Comparison of ENCODE assay signal across 19 mouse cellular contexts in genomic region chr13:44506975-44507374, GRCm38 (mm10).
A peak's percentile ranks its signal among the peaks of the same experiment; 100 is the strongest.
DNase-seq lines count a peak whose midpoint lies in the region; ATAC-seq and TF ChIP-seq lines count a peak whose summit lies in the region.
"Had no signal": no experiment of that assay in that cellular context is flagged by ENCODE, and none has a peak within 500 bp of the region (broad histone marks: within the 10 kb centered on the region; RNA-seq: fewer than 3 reads in every experiment).

No protein-coding gene starts in this region.

- TF ChIP-seq EP300 in liver, postnatal 0 days (IDR thresholded peaks at IDR 0.05; ENCODE audit: low read depth) = no peak
- TF ChIP-seq EP300 in MEL (IDR thresholded peaks at IDR 0.05; ENCODE audit: low read depth in 1 of 2, low read length in 2 of 2) = peak in 1 of 2 experiments; percentile 14; a peak in 1 of 4 replicates

- no peak for TF ChIP-seq CTCF in liver, postnatal 0 days (IDR thresholded peaks at IDR 0.05; ENCODE audit: low read depth)
- no peak for TF ChIP-seq CTCF in MEL (IDR thresholded peaks at IDR 0.05 in 2 of 3, conservative IDR thresholded peaks at IDR 0.05 in 1 of 3; ENCODE audit: control insufficient read depth in 1 of 3, insufficient read depth in 1 of 3, low read depth in 2 of 3, low read length in 3 of 3, poor library complexity in 1 of 3, severe bottlenecking in 1 of 3)

- 0 out of 2 replicates have a peak, but pooled peaks have one; percentile 44 for ATAC-seq in liver, postnatal 0 days
- no peak for ATAC-seq in liver, embryonic 11.5 days (replicated peaks; ENCODE audit: low FRiP score)
- peak; percentile 96 for ATAC-seq in monocyte, adult 5-6 weeks (replicated peaks; ENCODE audit: insufficient number of reproducible peaks, low FRiP score, low TSS enrichment, poor library complexity, severe bottlenecking)
- no peak for ATAC-seq in forebrain, embryonic 15.5 days (replicated peaks)
- ATAC-seq: Patski had no signal

- WGBS in liver, postnatal 0 days (ENCODE audit: insufficient replicate concordance) = 21% methylated on average over 5 of the region's 5 CpGs
- WGBS in liver, embryonic 11.5 days = 39% methylated on average over 5 of the region's 5 CpGs
- 63% methylated on average over 5 of the region's 5 CpGs for WGBS in forebrain, embryonic 15.5 days

- no peaks in the 10 kb centered on the region for H3K79me2 ChIP-seq in MEL (ENCODE audit: control insufficient read depth, insufficient read depth, low read length, poor library complexity)

- no peaks in the 10 kb centered on the region for H3K36me3 ChIP-seq in liver, postnatal 0 days (replicated peaks; ENCODE audit: insufficient read depth, low read length)
- no peaks in the 10 kb centered on the region for H3K36me3 ChIP-seq in liver, embryonic 11.5 days (ENCODE audit: control insufficient read depth, insufficient read depth, low read length)
- H3K36me3 ChIP-seq in MEL (ENCODE audit: control insufficient read depth in 1 of 2, insufficient read depth in 2 of 2, low read length in 2 of 2) = peaks cover 0 to 10% of the 10 kb centered on the region in 2 experiments; a peak in 2 of 4 replicates
- H3K36me3 ChIP-seq in forebrain, embryonic 15.5 days = no peaks in the 10 kb centered on the region
- H3K36me3 ChIP-seq: embryonic facial prominence, embryonic 12.5 days; forebrain, embryonic 10.5 days; limb, embryonic 12.5 days had no signal

- peaks cover 18% of the 10 kb centered on the region for H3K4me1 ChIP-seq in liver, postnatal 0 days (ENCODE audit: insufficient read depth)
- H3K4me1 ChIP-seq in liver, embryonic 11.5 days (replicated peaks; ENCODE audit: control insufficient read depth, insufficient read depth, low read length) = peaks cover 12% of the 10 kb centered on the region
- peaks cover 15 to 25% of the 10 kb centered on the region in 2 experiments for H3K4me1 ChIP-seq in MEL (ENCODE audit: control insufficient read depth in 1 of 2, insufficient read depth in 2 of 2, low read length in 2 of 2)
- peaks cover under 1% of the 10 kb centered on the region for H3K4me1 ChIP-seq in forebrain, embryonic 15.5 days

- no peak overlapping the region for H3K9ac ChIP-seq in liver, postnatal 0 days (replicated peaks)
- H3K9ac ChIP-seq in liver, embryonic 11.5 days (ENCODE audit: low read depth, low read length) = no peak overlapping the region
- no peak overlapping the region; the same call in 1 of the 2 replicates for H3K9ac ChIP-seq in MEL (ENCODE audit: control insufficient read depth, low read depth, low read length, poor library complexity, severe bottlenecking)
- H3K9ac ChIP-seq in forebrain, embryonic 15.5 days (replicated peaks) = no peak overlapping the region
- H3K9ac ChIP-seq: embryonic facial prominence, embryonic 12.5 days; limb, embryonic 12.5 days had no signal

- TF ChIP-seq RAD21 in MEL (IDR thresholded peaks at IDR 0.05; ENCODE audit: low read depth, low read length) = no peak

- no peaks in the 10 kb centered on the region for H3K27me3 ChIP-seq in liver, postnatal 0 days (ENCODE audit: insufficient read depth, low read length)
- H3K27me3 ChIP-seq in liver, embryonic 11.5 days (replicated peaks; ENCODE audit: control insufficient read depth, insufficient read depth, low read length) = no peaks in the 10 kb centered on the region
- no peaks in the 10 kb centered on the region for H3K27me3 ChIP-seq in MEL (ENCODE audit: control insufficient read depth in 1 of 2, insufficient read depth in 2 of 2, low read length in 2 of 2)
- no peaks in the 10 kb centered on the region for H3K27me3 ChIP-seq in forebrain, embryonic 15.5 days
- H3K27me3 ChIP-seq: embryonic facial prominence, embryonic 12.5 days; Patski had no signal

- no peak for DNase-seq in liver, postnatal 0 days
- DNase-seq in liver, embryonic 11.5 days (ENCODE audit: low spot score) = no peak
- DNase-seq in MEL (ENCODE audit: low read depth, low spot score) = peak; percentile 58
- peak; percentile 35 for DNase-seq in lung, postnatal 10 days
- DNase-seq in spleen, postnatal 4 days (ENCODE audit: low spot score in 2 of 2) = no peak
- no peak for DNase-seq in cerebellum, postnatal 14 days
- DNase-seq: adrenal gland, adult 2 months; cerebellum, adult 9-11 months; kidney, adult 18-20 months; layer of hippocampus, adult 9-11 months; retina, postnatal 1 day; thymus, postnatal 14 days had no signal

- no peak overlapping the region for H3K27ac ChIP-seq in liver, postnatal 0 days (ENCODE audit: low read depth)
- H3K27ac ChIP-seq in liver, embryonic 11.5 days (ENCODE audit: low read depth, low read length) = no peak overlapping the region
- H3K27ac ChIP-seq in MEL (ENCODE audit: control insufficient read depth, low read depth, low read length) = peak overlapping the region; percentile 23; the same call in 1 of the 2 replicates
- no peak overlapping the region for H3K27ac ChIP-seq in forebrain, embryonic 15.5 days (replicated peaks)
- H3K27ac ChIP-seq: embryonic facial prominence, embryonic 12.5 days; limb, embryonic 12.5 days had no signal

- H3K4me3 ChIP-seq in liver, postnatal 0 days (ENCODE audit: low read depth, low read length) = no peak overlapping the region
- no peak overlapping the region for H3K4me3 ChIP-seq in liver, embryonic 11.5 days (ENCODE audit: low read depth, low read length)
- peak overlapping the region in 1 of 2 experiments; percentile 50; a peak in 2 of 4 replicates for H3K4me3 ChIP-seq in MEL (ENCODE audit: control insufficient read depth in 1 of 2, insufficient read depth in 1 of 2, low read depth in 2 of 2, low read length in 2 of 2)
- no peak overlapping the region for H3K4me3 ChIP-seq in forebrain, embryonic 15.5 days
- H3K4me3 ChIP-seq: embryonic facial prominence, embryonic 12.5 days; forebrain, embryonic 10.5 days; limb, embryonic 12.5 days had no signal

- no peak for TF ChIP-seq POLR2A in MEL (IDR thresholded peaks at IDR 0.05; ENCODE audit: control insufficient read depth in 1 of 2, insufficient read depth in 1 of 2, low read depth in 1 of 2, low read length in 2 of 2, poor library complexity in 1 of 2)

- no peaks in the 10 kb centered on the region for H3K9me3 ChIP-seq in liver, postnatal 0 days (ENCODE audit: low read length)
- no peaks in the 10 kb centered on the region for H3K9me3 ChIP-seq in liver, embryonic 11.5 days (ENCODE audit: control insufficient read depth, low read length)
- no peaks in the 10 kb centered on the region for H3K9me3 ChIP-seq in MEL (replicated peaks; ENCODE audit: insufficient read depth, low read length)
- H3K9me3 ChIP-seq in forebrain, embryonic 15.5 days = no peaks in the 10 kb centered on the region
- H3K9me3 ChIP-seq: embryonic facial prominence, embryonic 12.5 days; forebrain, embryonic 10.5 days; limb, embryonic 12.5 days had no signal

- H3K4me2 ChIP-seq in liver, postnatal 0 days (ENCODE audit: low read depth, low read length) = no peak overlapping the region
- H3K4me2 ChIP-seq in liver, embryonic 11.5 days = no peak overlapping the region
- no peak overlapping the region for H3K4me2 ChIP-seq in forebrain, embryonic 15.5 days (replicated peaks)
- H3K4me2 ChIP-seq: embryonic facial prominence, embryonic 12.5 days; heart, embryonic 11.5 days; limb, embryonic 12.5 days had no signal

TF ChIP-seq in MEL, 35 proteins besides CTCF, POLR2A, EP300 and RAD21:
- TF ChIP-seq ETS1 (IDR thresholded peaks at IDR 0.05; ENCODE audit: low read depth, low read length) (0 out of 2 replicates have a peak, but pooled peaks have one; percentile 35), ZNF384 (IDR thresholded peaks at IDR 0.05; ENCODE audit: low read depth, low read length) (peak; percentile 40; the same call in 1 of the 2 replicates), E2F4 (IDR thresholded peaks at IDR 0.05; ENCODE audit: borderline replicate concordance, low read depth, low read length) (no peak)
TF ChIP-seq in MEL: peak in this region for 2.

Comparison
In these comparisons a context has a peak if more than half of its experiments do, and no peak if none do; other contexts are left out.
1. ATAC-seq: peak in liver, postnatal 0 days (single experiment) and monocyte, adult 5-6 weeks (single experiment); none in liver, embryonic 11.5 days (single experiment) and forebrain, embryonic 15.5 days (single experiment).
2. DNase-seq: peak in MEL (single experiment) and lung, postnatal 10 days (single experiment); none in liver, postnatal 0 days (single experiment), liver, embryonic 11.5 days (single experiment), spleen, postnatal 4 days (0 of 2) and cerebellum, postnatal 14 days (0 of 2).